Mouse (Mus musculus): ENCODE measurements around the gene 2300009A05Rik. TPM values are rescaled to one million over a fixed set of nuclear protein-coding genes. Genes with fewer than 3 reads are reported as not detected.

2300009A05Rik gene
- polyA plus RNA-seq, 1 experiment from 2014 or later, result 46.3 TPM

DNA sequence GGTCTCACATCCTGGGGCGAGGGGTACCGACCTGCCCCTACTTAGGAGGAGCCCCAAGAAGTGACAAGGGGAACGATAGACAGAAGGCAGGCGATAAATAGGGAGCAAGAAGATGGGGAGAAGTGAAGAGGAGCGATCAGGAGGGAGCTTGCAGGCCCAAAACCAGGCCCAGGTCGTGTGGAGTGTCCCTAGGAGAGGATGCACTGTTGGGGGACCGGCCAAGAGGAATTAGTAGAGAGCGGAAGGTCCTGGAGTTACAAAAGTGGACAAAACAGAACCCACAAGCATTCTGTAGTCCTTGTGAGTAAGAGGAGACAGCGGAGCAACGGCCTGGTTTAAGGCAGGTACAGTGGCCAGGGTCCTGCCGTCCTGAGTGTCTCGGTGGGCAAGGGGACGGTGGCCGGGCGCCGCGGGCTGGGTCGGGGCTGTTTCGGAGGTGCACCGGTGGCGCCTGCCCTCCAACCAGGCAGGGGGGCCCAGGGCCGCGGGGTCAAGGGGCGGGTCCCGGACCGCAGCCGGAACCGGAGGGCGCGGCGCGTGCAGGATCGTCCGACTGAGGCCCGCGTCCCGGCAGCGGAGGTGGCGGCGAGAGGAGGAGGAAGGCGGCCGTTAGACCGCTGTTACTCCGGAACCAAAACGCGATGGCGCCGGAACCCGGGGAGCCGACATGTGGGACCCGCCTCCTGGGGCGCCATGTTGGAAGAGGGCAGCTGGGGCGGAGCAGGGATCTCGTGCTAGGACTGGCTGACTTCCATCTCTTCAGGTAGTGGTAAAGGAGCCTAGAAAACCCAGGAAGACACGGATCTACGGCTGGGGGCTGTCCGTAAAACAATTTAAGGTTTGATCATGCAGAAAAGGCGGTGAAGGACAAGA, 21.5 kb downstream of the 2300009A05Rik start, which contains the start of gene Map2k5:
Gene Map2k5, minus strand, starts transcription at position 633 of the 873 bp plus-strand sequence.
- peak; percentile 94 for ATAC-seq (ENCODE audit: low FRiP score, low read depth)
- H3K36me3 ChIP-seq, result peaks cover 8% of the 10 kb centered on the region
- peak within 1 kb of the TSS; percentile 92 for H3K4me3 ChIP-seq
- peak within 1 kb of the TSS; percentile 83 for H3K4me2 ChIP-seq (replicated peaks)
- peaks cover 29% of the 10 kb centered on the region for H3K4me1 ChIP-seq
- H3K9me3 ChIP-seq, result no peaks in the 10 kb centered on the region
- H3K27me3 ChIP-seq, result no peaks in the 10 kb centered on the region
- peak within 1 kb of the TSS; percentile 81 for H3K27ac ChIP-seq (replicated peaks)
- H3K9ac ChIP-seq (replicated peaks), result peak within 1 kb of the TSS; percentile 86
- WGBS, result 2% methylated on average over 55 of the region's 58 CpGs

GRCm38 (mm10) chr9:63373315-63373714, 25.7 kb downstream of the 2300009A05Rik start:
- no peak overlapping the region for H3K9ac ChIP-seq (replicated peaks)
- H3K27ac ChIP-seq (replicated peaks), result no peak overlapping the region
- H3K9me3 ChIP-seq, result no peaks in the 10 kb centered on the region
- H3K4me1 ChIP-seq, result peaks cover 25% of the 10 kb centered on the region
- H3K27me3 ChIP-seq, result no peaks in the 10 kb centered on the region
- H3K4me2 ChIP-seq (replicated peaks), result no peak overlapping the region
- ATAC-seq (ENCODE audit: low FRiP score, low read depth), result no peak
- 86% methylated on average over 2 of the region's 2 CpGs for WGBS
- peaks cover 20% of the 10 kb centered on the region for H3K36me3 ChIP-seq
- no peak overlapping the region for H3K4me3 ChIP-seq

DNA sequence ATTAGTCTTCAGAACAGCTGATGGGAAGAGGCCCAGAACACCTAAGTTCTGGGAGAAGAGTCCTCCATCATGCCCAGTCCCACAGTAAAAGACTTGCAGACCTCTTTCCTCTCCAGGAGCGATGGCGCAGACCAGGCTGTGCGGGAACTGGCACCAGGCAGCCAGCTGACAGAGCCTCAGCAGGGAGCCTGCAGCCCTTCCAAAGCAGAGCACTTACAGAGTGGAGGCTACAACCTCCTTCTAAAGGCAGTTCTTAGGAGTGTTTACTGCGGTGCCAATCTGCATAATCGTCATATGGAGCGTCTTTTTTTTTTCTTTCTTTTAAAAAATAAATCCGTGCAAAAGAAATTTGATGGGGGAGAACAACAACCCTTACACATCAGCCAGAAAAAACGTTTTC, 26.5 kb downstream of the 2300009A05Rik start:
- H3K36me3 ChIP-seq, result peaks cover 20% of the 10 kb centered on the region
- peaks cover 23% of the 10 kb centered on the region for H3K4me1 ChIP-seq
- no peak overlapping the region for H3K9ac ChIP-seq (replicated peaks)
- no peak overlapping the region for H3K4me2 ChIP-seq (replicated peaks)
- no peaks in the 10 kb centered on the region for H3K27me3 ChIP-seq
- H3K9me3 ChIP-seq, result no peaks in the 10 kb centered on the region
- ATAC-seq (ENCODE audit: low FRiP score, low read depth), result no peak
- H3K27ac ChIP-seq (replicated peaks), result no peak overlapping the region
- 59% methylated on average over 8 of the region's 8 CpGs for WGBS
- H3K4me3 ChIP-seq, result no peak overlapping the region

DNA sequence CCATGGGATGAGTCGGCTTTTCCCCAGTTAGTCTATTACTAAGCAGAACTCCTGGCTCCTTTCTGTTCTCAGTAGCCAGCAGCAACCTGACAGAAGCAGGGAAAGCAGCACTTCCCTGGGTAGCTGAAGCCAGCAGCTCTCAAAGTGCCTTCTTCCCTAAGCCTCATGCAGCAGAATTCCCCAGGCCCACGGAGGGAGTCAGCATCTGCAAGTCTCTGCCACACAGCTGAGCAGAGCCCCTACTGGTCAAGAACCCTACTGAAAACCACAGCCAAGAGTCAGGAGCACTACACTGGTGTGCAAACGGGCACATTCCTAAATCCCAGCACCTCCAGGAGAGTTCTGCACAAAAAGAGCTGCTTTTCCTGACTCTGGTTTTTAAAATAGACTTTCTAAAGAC, 38.6 kb downstream of the 2300009A05Rik start:
- Histone ChIP-seq H3K36me3 (peaks cover 15% of the 10 kb centered on the region), H3K9me3 (no peaks in the 10 kb centered on the region), H3K4me1 (no peaks in the 10 kb centered on the region), H3K4me2 (replicated peaks) (no peak overlapping the region), H3K27ac (replicated peaks) (no peak overlapping the region), H3K4me3 (no peak overlapping the region), H3K9ac (replicated peaks) (no peak overlapping the region), H3K27me3 (no peaks in the 10 kb centered on the region)
- 45% methylated on average over 3 of the region's 3 CpGs for WGBS
- no peak for ATAC-seq (ENCODE audit: low FRiP score, low read depth)

GRCm38 (mm10) chr9:63359016-63359415, 40.0 kb downstream of the 2300009A05Rik start:
- 91% methylated on average over 5 of the region's 5 CpGs for WGBS
- H3K9me3 ChIP-seq, result no peaks in the 10 kb centered on the region

GRCm38 (mm10) chr9:63356721-63357120, 42.3 kb downstream of the 2300009A05Rik start:
- Histone ChIP-seq H3K27me3 (no peaks in the 10 kb centered on the region), H3K4me1 (no peaks in the 10 kb centered on the region), H3K9me3 (no peaks in the 10 kb centered on the region), H3K9ac (replicated peaks) (no peak overlapping the region), H3K27ac (replicated peaks) (no peak overlapping the region), H3K4me2 (replicated peaks) (no peak overlapping the region), H3K36me3 (peaks cover 14% of the 10 kb centered on the region; the same call in 1 of the 2 replicates), H3K4me3 (no peak overlapping the region)
- no peak for ATAC-seq (ENCODE audit: low FRiP score, low read depth)
- 95% methylated on average over 4 of the region's 4 CpGs for WGBS

More at GRCm38 (mm10) chr9:63359016-63359415, 40.0 kb downstream of the 2300009A05Rik start:
- Histone ChIP-seq H3K4me3 (no peak overlapping the region), H3K9ac (replicated peaks) (no peak overlapping the region), H3K4me2 (replicated peaks) (no peak overlapping the region), H3K27me3 (no peaks in the 10 kb centered on the region), H3K4me1 (no peaks in the 10 kb centered on the region), H3K27ac (replicated peaks) (no peak overlapping the region), H3K36me3 (peaks cover 14% of the 10 kb centered on the region; the same call in 1 of the 2 replicates)
- ATAC-seq (ENCODE audit: low FRiP score, low read depth), result no peak

GRCm38 (mm10) chr9:63356278-63356677, 42.8 kb downstream of the 2300009A05Rik start:
- Histone ChIP-seq H3K4me1 (no peaks in the 10 kb centered on the region), H3K27me3 (no peaks in the 10 kb centered on the region), H3K9me3 (no peaks in the 10 kb centered on the region), H3K27ac (replicated peaks) (no peak overlapping the region), H3K4me3 (no peak overlapping the region), H3K4me2 (replicated peaks) (no peak overlapping the region), H3K9ac (replicated peaks) (no peak overlapping the region), H3K36me3 (peaks cover 14% of the 10 kb centered on the region; the same call in 1 of the 2 replicates)
- no peak for ATAC-seq (ENCODE audit: low FRiP score, low read depth)
- 89% methylated on average over 9 of the region's 9 CpGs for WGBS

DNA sequence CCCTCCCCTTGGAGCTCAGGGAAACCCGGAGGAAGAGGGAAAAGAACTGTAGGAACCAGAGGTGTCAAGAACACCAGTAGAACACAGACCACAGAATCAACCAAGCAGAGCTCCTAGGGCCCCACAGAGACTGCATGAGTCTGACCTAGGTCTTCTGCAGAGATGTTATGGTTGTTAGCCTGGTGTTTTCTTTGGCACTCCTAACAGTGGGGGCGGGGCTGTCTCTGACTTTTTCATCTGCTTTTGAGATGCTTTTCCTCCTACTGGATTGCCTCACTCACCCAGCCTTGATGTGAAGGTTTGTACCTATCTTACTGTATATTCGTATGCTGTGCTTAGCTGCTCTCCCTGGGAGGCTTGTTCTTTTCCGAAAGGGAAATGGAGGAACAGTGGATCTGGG, 44.9 kb downstream of the 2300009A05Rik start:
- ATAC-seq (ENCODE audit: low FRiP score, low read depth), result no peak
- H3K27me3 ChIP-seq, result no peaks in the 10 kb centered on the region
- H3K9ac ChIP-seq (replicated peaks), result no peak overlapping the region
- H3K4me2 ChIP-seq (replicated peaks), result no peak overlapping the region
- no peak overlapping the region for H3K4me3 ChIP-seq
- peaks cover 13% of the 10 kb centered on the region; the same call in 1 of the 2 replicates for H3K36me3 ChIP-seq
- no peaks in the 10 kb centered on the region for H3K9me3 ChIP-seq
- WGBS, result 81% methylated on average over 4 of the region's 4 CpGs
- H3K4me1 ChIP-seq, result no peaks in the 10 kb centered on the region
- H3K27ac ChIP-seq (replicated peaks), result no peak overlapping the region

- no peak overlapping the region for H3K27ac ChIP-seq (replicated peaks)
- no peak overlapping the region for H3K9ac ChIP-seq (replicated peaks)
- peaks cover 12% of the 10 kb centered on the region; the same call in 1 of the 2 replicates for H3K4me1 ChIP-seq
- H3K9me3 ChIP-seq, result no peaks in the 10 kb centered on the region
- no peak for ATAC-seq (ENCODE audit: low FRiP score, low read depth)
- 93% methylated on average over 8 of the region's 8 CpGs for WGBS
- H3K4me2 ChIP-seq (replicated peaks), result no peak overlapping the region
- H3K4me3 ChIP-seq, result no peak overlapping the region
- H3K27me3 ChIP-seq, result no peaks in the 10 kb centered on the region
- H3K36me3 ChIP-seq, result 0 out of 2 replicates have a peak, but pooled peaks cover under 1% of the 10 kb centered on the region
Measured at GRCm38 (mm10) chr9:63350030-63350429, 49.0 kb downstream of the 2300009A05Rik start.

- Histone ChIP-seq H3K9ac (replicated peaks) (no peak overlapping the region), H3K36me3 (0 out of 2 replicates have a peak, but pooled peaks cover 3% of the 10 kb centered on the region), H3K4me1 (peaks cover 12% of the 10 kb centered on the region; the same call in 1 of the 2 replicates), H3K9me3 (no peaks in the 10 kb centered on the region), H3K4me2 (replicated peaks) (no peak overlapping the region), H3K4me3 (no peak overlapping the region), H3K27ac (replicated peaks) (no peak overlapping the region), H3K27me3 (no peaks in the 10 kb centered on the region)
- no peak for ATAC-seq (ENCODE audit: low FRiP score, low read depth)
- 77% methylated on average over 3 of the region's 3 CpGs for WGBS
Measured at GRCm38 (mm10) chr9:63349241-63349640, 49.8 kb downstream of the 2300009A05Rik start.

GRCm38 (mm10) chr9:63348146-63348545, 50.9 kb downstream of the 2300009A05Rik start:
- no peak overlapping the region for H3K9ac ChIP-seq (replicated peaks)
- H3K4me2 ChIP-seq (replicated peaks), result no peak overlapping the region
- no peak overlapping the region for H3K4me3 ChIP-seq
- H3K27me3 ChIP-seq, result no peaks in the 10 kb centered on the region
- no peaks in the 10 kb centered on the region for H3K9me3 ChIP-seq
- no peak for ATAC-seq (ENCODE audit: low FRiP score, low read depth)
- H3K27ac ChIP-seq (replicated peaks), result no peak overlapping the region
- 0 out of 2 replicates have a peak, but pooled peaks cover 4% of the 10 kb centered on the region for H3K36me3 ChIP-seq
- H3K4me1 ChIP-seq, result peaks cover 12% of the 10 kb centered on the region; the same call in 1 of the 2 replicates
- WGBS, result 77% methylated on average over 1 of the region's 1 CpGs

DNA sequence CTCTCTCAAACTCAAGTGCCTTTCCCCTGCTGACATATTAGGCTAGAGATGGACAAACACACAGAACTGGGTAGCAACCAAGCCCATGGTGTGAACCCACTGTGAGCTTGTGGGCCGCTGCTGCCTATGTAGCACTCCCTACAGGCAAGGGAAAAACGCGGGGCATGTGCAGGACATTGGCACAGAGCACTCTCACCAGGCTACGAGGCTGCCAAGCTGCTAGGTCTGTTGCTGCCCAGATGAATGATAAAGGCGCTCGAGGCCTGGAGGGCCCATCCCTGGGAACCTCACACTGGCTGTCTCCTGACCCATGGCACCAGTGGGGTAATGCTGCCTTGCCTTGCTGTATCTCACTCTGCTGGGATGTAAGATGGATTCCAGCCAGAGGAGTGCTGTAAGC, 53.0 kb downstream of the 2300009A05Rik start:
- Histone ChIP-seq H3K9ac (replicated peaks) (no peak overlapping the region), H3K4me3 (no peak overlapping the region), H3K4me2 (replicated peaks) (no peak overlapping the region), H3K27me3 (no peaks in the 10 kb centered on the region), H3K36me3 (0 out of 2 replicates have a peak, but pooled peaks cover 4% of the 10 kb centered on the region), H3K27ac (replicated peaks) (no peak overlapping the region), H3K4me1 (peaks cover 12% of the 10 kb centered on the region; the same call in 1 of the 2 replicates), H3K9me3 (no peaks in the 10 kb centered on the region)
- no peak for ATAC-seq (ENCODE audit: low FRiP score, low read depth)
- 79% methylated on average over 6 of the region's 6 CpGs for WGBS

Measured in midbrain, embryonic 12.5 days (tissue).